Mouse (Mus musculus) spleen, postnatal 10 days (tissue): Measurements from ENCODE around the gene Dock1.

Experiments used
- DNase-seq, 2 experiments: peaks; one replicate each; pipeline ENCODE4 v3.0.0; 2021 to 2022; ENCODE audit warnings: low spot score in 2 of 2

The Dock1 gene

DNA sequence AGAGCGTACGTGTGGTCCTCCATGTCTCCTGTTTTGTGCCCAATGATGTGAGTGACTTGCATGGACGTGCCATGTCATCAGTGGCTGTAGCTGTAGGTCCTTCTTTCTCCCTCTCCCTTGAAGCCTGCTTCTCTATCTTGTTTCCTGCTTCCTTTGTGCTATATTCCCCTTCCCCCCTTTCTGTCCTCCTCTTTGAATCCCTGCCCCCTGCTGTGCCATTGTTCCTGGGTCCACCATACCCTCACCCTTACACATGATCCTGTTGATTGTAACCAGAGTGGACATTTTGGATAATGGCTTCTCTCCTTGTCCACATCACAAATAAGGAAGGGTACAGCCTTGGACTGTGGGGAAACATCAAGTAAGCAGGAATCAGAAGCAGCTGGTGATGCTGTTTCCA lies 81.0 kb downstream of the Dock1 start:
- no peak for DNase-seq

DNA sequence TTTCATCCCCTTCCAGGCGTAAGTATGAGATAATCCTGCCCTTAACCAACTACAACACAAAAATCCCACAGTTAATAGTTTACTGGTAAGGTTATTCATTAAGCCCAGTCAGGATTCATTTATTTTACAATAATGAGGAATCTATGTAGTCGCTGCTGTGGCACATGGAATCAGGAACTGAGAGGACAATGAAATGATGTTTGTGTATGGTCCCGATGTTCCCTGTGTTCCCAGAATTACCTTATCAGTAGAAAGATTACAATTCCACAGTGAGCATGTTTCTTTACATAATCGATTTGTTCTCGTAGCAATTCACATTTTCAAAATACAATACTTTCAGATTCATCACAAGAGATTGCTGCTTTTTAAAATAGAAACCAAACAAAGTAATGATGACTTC lies 83.0 kb downstream of the Dock1 start:
- no peak for DNase-seq

DNA sequence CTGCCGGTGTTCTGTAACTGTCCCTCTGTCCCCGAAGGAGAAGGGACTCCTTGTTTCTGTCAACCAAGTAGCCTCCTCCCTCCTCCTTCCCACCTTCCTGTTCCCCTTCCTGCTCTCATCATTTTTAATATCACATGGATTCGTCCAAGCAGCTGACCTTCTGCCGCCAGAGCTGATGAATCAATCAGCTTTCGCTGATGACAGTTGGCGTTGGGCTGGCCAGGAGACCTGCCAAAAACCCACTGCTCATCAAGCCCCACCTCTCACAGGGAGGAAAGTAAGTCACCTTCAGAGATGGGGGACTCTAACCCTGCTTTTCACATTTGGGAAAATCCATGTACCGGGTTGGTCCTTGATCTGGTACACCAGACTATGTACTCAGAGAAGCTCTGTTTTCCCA lies 87.2 kb downstream of the Dock1 start:
- no peak for DNase-seq

DNA sequence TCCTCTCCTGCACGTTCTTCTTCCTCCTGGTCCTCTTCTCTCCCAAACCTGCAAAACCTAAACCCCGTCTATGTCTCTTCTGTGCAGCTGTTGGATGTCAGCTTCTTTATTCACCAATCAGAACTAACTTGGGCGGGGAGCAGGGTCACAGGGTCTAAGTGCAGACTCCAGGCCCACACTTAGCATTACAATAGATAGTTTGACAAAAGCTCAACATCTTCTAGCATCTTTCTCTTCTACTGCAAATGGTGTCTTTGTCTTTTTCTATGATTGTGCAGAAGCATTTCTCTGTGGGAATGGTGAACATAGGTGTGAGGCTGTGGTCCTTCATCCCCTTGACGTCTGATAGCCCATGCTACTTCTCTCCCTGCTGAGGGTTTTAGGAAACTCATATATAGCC lies 91.3 kb downstream of the Dock1 start:
- DNase-seq, result no peak

DNA sequence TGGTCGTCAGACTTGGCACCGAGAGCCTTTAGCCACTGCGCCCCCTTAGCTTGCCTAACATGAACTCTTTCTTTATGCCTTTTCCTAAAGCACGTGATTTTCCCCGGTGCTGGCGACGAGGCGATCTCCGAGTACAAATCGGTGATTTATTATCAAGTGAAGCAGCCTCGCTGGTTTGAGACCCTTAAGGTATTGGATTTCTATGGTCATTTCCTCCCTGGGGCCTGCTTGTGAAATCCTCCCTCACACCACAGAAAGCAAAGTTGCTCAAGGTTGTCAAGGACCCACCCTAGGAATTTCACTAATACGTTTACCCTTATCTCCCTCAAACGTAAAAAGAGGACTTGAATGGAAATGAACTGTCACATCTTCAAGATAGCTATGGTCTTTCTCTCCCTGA lies 94.7 kb downstream of the Dock1 start:
- DNase-seq, result no peak

DNA sequence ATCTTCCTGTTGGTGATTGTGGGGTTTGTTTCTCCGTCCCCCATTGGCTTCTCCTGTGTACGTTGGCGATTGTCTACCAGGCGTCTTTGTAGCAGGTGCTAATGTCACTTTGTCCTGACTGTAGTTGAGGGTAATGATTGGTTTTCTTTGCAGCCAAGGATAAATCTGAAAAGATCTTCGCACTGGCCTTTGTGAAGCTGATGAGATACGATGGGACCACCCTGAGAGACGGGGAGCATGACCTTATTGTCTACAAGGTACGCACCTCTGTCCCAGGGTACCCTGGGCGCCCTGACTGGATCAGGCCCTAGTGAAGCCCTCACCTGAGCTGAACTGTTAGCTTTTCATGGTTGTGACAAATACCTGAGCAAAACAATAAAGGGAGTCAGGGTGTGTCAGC lies 100.9 kb downstream of the Dock1 start:
- DNase-seq, result no peak

DNA sequence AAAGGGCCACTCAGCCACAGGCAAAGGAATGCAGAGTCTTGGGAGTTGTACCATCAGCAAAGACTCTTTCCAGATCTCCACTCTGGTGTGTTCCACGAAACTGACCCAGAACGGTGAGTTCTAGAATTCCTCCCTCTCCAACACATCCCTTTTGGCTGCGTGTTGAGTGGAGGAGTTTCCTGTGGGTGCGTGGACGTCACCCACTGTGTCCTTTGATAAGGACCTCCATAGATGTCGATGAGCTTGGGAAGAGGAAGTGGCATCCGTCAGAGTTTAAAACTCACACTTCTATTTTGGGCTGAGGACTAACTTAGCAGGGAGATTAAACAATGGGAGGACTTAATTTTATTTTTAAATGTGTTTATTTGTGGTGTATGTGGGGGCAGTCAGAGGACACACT lies 101.9 kb downstream of the Dock1 start:
- DNase-seq, result no peak

DNA sequence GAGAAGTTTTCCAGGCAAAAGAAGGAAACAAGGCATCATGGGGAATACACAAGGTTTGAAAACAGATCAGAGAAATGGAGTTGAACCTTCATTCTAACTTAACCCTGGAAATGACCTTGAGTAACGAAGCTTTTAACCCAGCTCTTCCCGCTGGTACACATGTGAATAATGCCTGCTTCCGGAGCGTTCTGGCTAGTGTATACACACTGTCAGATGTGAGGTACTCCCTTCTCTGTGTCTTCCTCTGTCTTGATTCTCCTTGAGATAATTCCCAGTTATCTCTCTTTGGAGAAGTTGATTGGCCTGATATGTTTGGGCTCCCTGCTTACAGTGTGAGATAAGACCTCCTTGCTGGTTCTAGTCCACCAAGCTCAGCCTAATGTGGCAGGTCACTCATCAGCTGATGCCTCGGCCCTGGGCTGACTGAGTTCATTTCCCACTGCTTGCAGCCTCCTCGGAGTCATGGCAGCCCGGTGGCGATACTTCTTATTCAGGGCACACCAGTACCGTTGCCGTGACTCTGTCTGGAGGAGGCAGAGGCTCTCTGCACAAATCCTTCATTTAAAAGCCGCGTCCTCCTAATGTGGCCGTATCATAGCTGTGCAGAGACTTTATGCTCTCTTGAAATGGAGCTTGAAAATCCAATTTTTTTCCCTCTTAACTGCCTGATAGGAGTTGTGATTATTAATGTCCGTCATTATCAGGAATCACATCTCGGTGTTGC lies 102.6 kb downstream of the Dock1 start:
- no peak for DNase-seq

DNA sequence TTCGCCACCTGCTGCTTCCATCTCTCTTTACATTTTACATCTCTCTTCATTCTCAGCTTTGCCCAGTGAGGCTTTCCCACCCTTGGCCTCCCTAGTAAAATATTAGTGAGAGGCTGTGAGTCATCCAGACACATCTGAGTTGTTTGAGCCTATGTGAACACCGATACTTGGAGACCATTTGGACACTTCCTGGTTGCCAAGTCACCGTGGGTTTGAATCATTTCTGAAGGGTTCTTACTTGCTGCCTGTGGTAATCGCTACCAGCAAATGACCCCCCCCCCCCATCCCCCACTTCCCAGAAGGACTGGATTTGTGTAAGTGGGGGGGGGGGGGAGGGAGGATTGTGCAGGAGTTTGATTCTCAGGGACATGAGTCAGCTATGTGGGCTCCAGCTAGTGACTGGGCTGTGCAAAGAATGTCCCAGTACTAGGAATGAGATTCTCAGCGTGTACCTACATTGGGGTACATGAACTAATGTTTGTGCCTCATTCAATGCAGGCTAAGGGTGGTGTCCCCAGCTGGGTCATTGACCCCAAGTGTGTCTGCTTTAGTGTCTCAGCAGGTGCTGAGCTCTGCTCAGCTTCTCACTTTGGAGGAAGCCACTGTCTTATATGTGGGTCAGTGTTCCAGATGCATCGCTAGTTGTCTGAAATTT lies 103.4 kb downstream of the Dock1 start:
- DNase-seq, result no peak

DNA sequence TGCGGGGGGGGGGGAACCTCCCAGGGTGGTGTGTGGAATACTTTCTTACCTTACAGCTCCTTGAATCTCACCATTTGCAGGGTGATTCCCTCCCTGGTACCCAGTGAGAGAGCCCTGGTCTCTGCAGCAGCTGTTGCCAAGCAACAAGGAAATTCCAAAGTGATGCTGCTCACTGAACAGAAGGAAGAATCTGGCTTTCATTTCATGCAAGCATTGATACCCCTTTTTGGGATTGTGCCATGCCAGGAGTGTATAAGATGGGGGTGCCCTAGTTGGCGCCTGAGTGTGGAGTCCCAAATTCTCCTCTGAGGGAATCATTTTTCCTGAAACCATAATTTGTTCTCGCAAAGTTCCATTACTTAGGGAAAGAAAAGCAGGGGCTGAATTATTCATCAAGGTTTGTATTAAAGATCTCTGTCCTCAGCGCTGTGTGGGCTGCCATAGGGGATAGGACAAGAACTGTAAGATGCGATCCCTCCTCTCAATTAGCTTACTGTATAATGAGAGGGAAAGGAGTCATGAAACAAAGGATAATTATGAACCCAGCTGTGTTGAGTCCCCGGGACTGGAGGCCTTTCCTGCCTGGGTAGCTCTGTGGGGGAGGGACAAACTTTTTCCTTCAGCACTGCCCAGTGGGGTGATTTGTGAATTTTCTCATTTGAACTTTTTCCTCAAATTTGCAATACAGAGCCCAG lies 104.2 kb downstream of the Dock1 start:
- DNase-seq, result no peak

DNA sequence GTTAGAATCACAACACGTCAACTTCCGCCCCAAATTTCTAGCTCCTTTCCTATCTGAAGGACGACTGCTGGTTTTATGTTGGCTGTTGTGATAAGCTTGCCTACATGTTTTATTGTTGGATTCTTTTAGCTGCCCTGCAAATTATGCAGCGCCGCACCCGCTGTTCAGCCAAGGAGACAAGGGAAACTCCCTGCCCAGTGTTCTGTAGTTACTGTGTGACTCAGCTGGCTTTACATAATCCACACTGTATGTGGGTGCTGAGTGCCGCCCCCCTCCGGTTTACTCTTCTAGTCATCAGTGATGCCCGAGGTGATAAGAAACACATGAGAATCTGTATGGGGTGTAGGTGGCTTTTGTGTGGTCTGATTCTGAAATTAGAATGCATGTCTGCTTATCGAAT lies 105.2 kb downstream of the Dock1 start:
- no peak for DNase-seq

DNA sequence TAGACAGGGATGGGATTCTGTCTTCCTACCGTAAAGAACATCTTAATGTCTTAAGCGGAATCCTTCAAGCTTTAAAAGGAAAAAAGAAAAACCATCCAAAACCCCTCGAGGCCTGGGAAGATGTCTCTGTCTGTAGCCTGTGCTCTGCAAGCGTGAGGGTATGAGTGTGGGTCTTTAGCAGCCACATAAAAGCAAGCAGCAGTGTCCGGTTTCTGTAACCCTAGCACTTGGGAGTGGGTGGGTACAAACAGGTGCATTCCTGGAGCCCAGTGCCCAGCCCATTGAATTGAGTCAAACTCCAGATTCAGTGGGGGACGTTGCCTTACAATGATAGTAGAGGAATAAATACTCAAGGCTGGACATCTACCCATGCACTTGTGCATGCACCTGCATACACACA lies 105.9 kb downstream of the Dock1 start:
- DNase-seq, result no peak

DNA sequence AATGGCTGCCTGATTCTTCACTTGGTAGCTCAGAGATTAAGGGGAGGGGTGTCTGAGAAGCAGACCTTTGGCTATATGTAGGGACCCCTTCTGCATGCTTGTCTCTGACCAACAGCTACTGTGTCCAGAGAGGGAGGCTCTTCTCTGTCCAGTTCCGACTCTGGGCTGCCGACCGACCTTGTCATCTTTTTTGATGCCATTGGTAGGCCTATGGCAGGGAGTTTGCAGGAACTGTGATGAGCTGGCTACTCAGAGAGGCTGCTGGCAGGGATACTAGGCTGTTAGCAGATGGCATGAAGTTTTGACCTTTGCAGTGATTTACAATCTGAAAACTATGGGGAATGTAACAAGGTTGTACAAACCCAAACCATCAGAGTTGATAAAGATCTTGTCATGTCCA lies 109.3 kb downstream of the Dock1 start:
- DNase-seq, result no peak

DNA sequence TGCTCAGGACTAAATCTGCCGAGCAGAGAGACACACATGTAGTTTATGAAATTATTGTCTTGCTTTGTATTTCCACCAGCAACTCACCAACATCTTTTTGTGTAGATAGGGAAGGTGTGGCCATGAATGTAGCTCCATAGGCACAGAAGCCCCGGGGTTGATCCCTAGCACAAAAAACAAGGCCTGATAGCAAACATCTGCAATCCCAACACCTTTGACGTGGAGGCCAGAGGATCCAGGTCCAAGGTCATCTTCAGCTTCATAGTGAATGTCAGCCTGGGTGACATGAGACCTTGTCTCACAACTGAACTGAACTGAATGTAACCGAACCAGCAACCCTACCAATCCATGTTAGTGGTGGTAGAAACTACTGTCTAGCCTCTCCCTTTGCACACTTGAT lies 116.7 kb downstream of the Dock1 start:
- DNase-seq, result no peak

DNA sequence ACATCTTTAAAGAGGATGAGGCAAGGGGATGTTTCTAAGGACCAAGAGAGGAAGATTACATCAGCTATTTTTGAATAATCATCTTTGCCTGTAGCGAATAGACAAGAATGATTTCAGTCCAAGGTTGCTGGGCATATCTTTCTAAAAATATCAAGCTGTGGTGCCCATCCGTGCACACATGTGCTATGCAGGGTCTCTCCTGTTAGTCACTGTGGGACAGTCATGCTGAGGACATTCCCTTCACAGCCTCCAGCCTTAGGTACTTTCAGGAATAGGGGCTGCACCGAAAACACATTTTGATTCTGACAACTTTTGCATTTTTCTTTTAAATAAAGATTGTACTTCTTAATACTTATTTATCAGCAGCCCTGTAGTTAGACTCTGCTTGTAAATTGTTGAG lies 124.4 kb downstream of the Dock1 start:
- no peak for DNase-seq

DNA sequence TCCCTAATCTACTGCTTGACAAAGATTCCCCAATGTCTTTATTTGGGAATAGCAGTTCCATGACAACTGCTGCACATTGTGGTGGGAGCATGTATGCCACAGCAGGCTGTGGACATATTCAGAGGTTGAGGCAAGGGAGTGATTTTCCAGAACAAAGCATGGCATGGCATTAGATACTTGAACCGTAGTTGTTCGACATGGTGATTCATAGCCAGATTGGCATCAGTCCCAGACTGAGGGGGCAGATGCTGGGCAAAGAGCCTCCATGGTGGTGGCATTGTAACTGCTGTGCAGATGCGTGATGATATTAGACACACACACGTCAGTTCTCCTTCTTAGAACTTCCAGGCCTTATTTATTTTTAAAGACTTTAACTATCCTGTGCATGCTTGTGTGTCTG lies 129.6 kb downstream of the Dock1 start:
- DNase-seq, result no peak

DNA sequence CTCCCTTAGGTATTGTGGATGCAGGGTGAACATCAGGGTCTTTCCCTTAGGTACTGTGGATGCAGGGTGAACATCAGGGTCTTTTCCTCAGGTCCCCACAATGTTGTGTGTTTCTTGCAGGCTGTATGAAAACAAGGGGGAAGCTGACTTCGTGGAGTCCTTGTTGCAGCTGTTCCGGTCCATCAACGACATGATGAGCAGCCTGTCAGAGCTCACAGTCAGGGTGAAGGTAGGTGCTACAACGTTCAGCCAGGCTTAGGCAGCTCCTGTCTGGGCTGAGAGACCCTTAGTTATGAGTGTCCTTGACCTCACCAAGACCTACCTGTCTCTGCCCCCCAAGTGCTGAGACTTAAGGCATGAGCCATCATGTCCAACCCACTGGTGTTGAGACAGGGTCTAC lies 134.0 kb downstream of the Dock1 start:
- DNase-seq, result no peak

DNA sequence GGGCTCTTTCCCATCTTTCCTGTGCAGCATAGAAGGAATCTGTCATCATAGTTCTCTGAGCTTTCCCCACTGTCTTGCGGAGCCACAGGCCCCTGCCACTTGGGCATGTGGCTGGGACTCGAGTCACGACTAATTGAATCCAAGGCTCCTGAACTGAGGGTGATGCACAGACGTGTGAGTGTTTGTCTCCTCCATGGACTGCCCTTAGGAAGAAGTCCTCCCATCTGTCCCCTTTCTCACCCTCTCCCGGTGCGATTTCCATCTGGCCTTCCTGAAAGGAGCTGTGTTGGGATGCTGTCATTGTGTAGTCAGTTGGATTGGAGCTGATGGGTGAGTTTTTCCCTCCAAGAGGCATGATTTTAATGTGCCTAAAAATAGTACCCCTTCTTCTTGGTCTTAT lies 136.3 kb downstream of the Dock1 start:
- no peak for DNase-seq

DNA sequence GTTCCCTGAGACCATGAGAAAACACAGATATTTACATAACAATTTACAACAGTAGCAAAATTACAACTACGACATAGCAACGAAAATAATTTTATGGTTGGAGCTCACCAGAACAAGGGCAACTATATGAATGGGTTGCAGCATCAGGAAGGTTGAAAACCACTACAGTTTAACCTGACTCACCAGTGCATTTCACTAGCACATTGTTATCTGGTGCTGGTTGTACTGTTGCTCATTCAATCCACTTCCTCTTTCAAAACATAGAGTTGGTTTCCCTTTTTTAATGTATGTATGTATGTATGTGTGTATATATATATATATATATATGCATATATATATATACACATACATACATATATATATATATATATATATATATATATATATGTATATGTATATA lies 138.0 kb downstream of the Dock1 start:
- DNase-seq, result no peak

DNA sequence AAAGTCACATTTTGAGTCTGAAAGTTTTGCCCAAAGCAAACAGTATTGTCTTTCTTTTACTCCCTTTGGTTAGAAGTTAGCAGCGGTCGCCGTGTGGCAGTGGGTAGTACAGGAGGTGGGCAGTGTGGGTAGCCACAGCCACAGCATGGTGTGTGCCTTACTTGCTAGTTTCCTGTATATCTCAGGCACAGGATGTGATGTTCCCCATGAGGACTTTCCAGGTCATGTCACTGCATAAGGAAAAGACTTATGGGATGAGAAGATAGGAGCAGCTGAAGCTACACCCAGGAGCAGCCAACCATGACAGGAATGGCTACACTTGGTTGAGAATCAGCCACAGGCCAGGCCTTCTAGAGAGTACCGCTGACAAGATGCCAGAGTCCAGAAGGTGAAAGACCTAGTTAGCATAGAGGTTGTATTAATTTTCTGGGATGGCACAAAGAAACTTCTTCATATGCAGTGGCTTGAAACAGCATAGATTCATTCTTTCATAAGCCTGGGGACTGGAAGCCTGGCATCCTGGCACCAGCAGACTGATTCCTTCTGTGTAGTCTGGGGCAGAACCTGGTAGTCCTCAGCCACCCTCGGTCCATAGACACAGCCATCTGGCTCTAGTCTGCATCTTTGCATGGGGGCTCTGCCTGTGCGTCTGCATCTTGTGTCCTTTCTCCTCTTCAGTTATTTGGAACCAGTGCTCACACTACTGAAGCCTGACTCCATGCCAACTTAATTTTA lies 139.0 kb downstream of the Dock1 start:
- DNase-seq, result no peak

DNA sequence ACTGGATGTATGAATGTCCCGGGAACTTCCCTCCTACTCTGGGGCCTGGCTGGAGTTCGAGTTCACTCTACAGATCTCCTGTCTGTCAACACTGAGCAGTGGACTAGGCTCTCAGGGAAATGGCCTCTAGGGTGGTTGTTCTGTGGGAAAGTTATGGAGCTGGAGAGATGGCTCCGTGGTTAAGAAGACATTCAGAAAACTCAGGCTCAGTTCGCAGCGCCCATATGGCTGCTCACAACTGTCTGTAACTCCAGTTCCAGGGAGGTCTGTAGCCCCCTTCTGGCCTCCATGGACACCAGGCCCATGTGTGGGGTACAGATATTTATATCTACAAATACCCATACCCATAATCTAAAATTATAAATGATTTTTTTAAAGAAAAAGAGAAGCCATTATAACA lies 148.0 kb downstream of the Dock1 start:
- no peak for DNase-seq

DNA sequence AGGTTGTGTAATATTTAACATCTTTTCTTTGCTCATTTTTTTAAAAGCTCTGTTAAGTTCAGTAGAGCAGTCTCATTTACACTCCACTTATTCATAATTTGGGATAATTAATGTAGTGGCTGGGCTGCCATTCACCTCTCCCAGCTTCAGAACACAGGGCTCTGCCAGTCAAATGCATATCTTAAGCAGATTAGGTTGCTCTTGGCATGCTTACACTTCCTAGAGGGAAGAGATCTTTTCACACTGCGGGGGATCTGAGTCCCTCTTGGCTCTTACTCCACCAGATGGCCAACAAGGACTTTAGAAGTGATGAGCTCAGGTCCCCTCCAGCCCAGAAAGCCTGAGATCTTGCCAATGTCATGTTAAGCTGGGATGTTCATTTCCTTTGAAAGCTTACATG lies 150.8 kb downstream of the Dock1 start:
- no peak for DNase-seq

DNA sequence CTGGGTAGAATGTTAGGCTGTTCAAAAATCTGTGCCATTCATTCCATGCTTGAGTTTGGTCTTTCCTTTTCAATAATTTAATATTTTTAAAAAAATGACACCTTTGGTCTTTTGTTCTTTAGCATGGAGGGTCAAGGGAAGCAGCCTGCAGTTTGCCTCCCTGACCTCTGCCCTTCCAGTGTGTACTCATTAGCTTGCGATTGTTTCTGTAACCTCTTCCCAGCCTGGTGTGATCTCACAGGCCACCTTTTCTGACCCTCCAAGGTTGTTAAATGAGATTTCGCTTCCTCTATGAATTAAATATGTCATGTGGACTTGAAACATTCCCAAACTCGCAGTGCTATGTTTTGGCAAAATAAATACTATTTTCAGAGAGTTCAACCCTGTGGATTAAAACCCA lies 151.6 kb downstream of the Dock1 start:
- no peak for DNase-seq
